8 mouse cellular contexts compared by ENCODE assay signal in the genomic region with DNA sequence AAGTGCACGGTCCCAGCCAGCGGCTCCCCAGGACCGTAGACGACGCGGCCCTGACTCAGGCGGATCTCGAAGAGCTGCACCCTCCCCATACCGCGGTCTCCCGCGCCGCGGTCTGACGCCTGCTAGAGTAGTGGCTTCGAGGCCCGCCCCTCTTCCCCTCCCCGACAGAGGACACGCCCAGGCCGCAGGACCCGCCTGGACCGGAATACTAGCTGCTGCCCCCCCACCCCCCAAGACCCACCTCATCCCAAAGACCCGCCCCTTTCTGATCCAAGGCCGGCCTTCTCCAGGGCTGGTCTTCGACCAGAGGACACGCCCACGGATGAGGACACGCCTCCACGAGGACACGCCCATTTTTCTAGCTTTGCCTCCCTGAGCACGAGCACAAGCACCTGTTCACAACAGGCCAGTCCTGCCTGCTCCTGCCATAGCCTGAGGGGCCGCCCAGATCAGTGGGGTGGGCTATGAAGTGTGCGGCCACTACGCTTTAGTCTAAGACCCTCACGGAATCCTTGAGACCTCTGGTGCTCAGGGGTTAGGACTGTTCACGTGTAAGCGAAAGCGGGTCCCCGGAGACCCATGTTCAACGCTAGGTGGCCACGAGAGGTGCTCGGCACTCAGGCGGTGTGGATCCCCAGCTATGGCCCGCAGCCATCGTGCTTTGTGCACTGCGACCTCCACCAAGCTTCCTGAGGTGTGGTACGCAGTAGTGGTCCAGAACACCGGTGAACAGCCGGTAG. TPM values are rescaled to one million over a fixed set of nuclear protein-coding genes. Genes with fewer than 3 reads are reported as not detected.
DNase-seq lines count a peak whose midpoint lies in the region; ATAC-seq lines count a peak whose summit lies in the region.

A gene (minus strand): TSS at position 196 of the 740 bp plus-strand sequence.

- H3K27me3 ChIP-seq in heart, embryonic 13.5 days (replicated peaks): peaks cover 21% of the 10 kb centered on the region
- H3K27me3 ChIP-seq in liver, embryonic 12.5 days (replicated peaks): peaks cover 25% of the 10 kb centered on the region; the same call in 1 of the 2 replicates
- H3K27me3 ChIP-seq in stomach, embryonic 15.5 days (replicated peaks): no peaks in the 10 kb centered on the region

- whole genome bisulfite sequencing in heart, embryonic 13.5 days: under 1% methylated on average over 49 of the region's 49 CpGs
- under 1% methylated on average over 48 of the region's 49 CpGs for WGBS in liver, embryonic 12.5 days (ENCODE audit: insufficient replicate concordance)
- under 1% methylated on average over 49 of the region's 49 CpGs for WGBS in stomach, embryonic 15.5 days

- no peaks in the 10 kb centered on the region for H3K9me3 ChIP-seq in heart, embryonic 13.5 days
- no peaks in the 10 kb centered on the region for H3K9me3 ChIP-seq in liver, embryonic 12.5 days (replicated peaks)
- no peaks in the 10 kb centered on the region for H3K9me3 ChIP-seq in stomach, embryonic 15.5 days

- peak within 1 kb of the TSS; percentile 86 for H3K4me3 ChIP-seq in brown adipose tissue, adult 24 weeks (ENCODE audit: insufficient read depth, low read depth, low read length)
- H3K4me3 ChIP-seq in heart, embryonic 13.5 days: peak within 1 kb of the TSS; percentile 80
- H3K4me3 ChIP-seq in liver, embryonic 12.5 days: peak within 1 kb of the TSS; percentile 77
- H3K4me3 ChIP-seq in stomach, embryonic 15.5 days (replicated peaks): peak within 1 kb of the TSS; percentile 57

- peak within 1 kb of the TSS; percentile 35; the same call in 1 of the 2 replicates for H3K27ac ChIP-seq in brown adipose tissue, adult 24 weeks (replicated peaks; ENCODE audit: low read depth, low read length)
- H3K27ac ChIP-seq in heart, embryonic 13.5 days (replicated peaks): peak within 1 kb of the TSS; percentile 34
- H3K27ac ChIP-seq in liver, embryonic 12.5 days: peak within 1 kb of the TSS; percentile 91
- peak within 1 kb of the TSS; percentile 87 for H3K27ac ChIP-seq in stomach, embryonic 15.5 days

- peak within 1 kb of the TSS; percentile 97 for H3K4me2 ChIP-seq in heart, embryonic 13.5 days
- H3K4me2 ChIP-seq in liver, embryonic 12.5 days: peak within 1 kb of the TSS; percentile 99
- peak within 1 kb of the TSS; percentile 86 for H3K4me2 ChIP-seq in stomach, embryonic 15.5 days

- DNase-seq in CD4-positive, CD25-positive, alpha-beta regulatory T cell, adult 2 months (ENCODE audit: low read depth, low spot score): peak; percentile 99
- peak; percentile 87 for DNase-seq in fat pad, adult 2 months (ENCODE audit: extremely low read depth, low read depth, low spot score)
- DNase-seq in kidney, postnatal 10 days: peak; percentile 96
- peak; percentile 94 to 96 for DNase-seq in natural killer cell, adult 2 months (ENCODE audit: low spot score in 2 of 2)

- H3K4me1 ChIP-seq in brown adipose tissue, adult 24 weeks (ENCODE audit: control insufficient read depth, insufficient read depth, insufficient read length, low read length): peaks cover 7% of the 10 kb centered on the region
- H3K4me1 ChIP-seq in heart, embryonic 13.5 days: peaks cover 13% of the 10 kb centered on the region
- peaks cover 24% of the 10 kb centered on the region for H3K4me1 ChIP-seq in liver, embryonic 12.5 days
- peaks cover 10% of the 10 kb centered on the region; the same call in 1 of the 2 replicates for H3K4me1 ChIP-seq in stomach, embryonic 15.5 days

- H3K9ac ChIP-seq in heart, embryonic 13.5 days: peak within 1 kb of the TSS; percentile 84
- H3K9ac ChIP-seq in liver, embryonic 12.5 days: peak within 1 kb of the TSS; percentile 85
- H3K9ac ChIP-seq in stomach, embryonic 15.5 days: peak within 1 kb of the TSS; percentile 39

- ATAC-seq in heart, embryonic 13.5 days (ENCODE audit: extremely low read depth, insufficient number of reproducible peaks, low FRiP score, low TSS enrichment): peak; percentile 92
- ATAC-seq in liver, embryonic 12.5 days: peak; percentile 92
- ATAC-seq in stomach, embryonic 15.5 days (ENCODE audit: insufficient read depth, low FRiP score, low read depth): peak; percentile 95

- H3K36me3 ChIP-seq in heart, embryonic 13.5 days: no peaks in the 10 kb centered on the region
- H3K36me3 ChIP-seq in liver, embryonic 12.5 days: no peaks in the 10 kb centered on the region
- H3K36me3 ChIP-seq in stomach, embryonic 15.5 days: no peaks in the 10 kb centered on the region

RNA-seq across cellular contexts. Expression of the gene that starts here (rescaled TPM):
- 3.1 and 5.2 TPM in 2 replicates for polyA plus RNA-seq in brown adipose tissue, adult 24 weeks (2012; ENCODE audit: insufficient read depth, insufficient read length, missing spikeins)
- polyA plus RNA-seq in heart, embryonic 13.5 days (2015; fragmentation: Nextera tagmentation; extraction: Ambion mirVana): 14.3 and 15.0 TPM in 2 replicates
- 20.2 and 21.8 TPM in 2 replicates for polyA plus RNA-seq in liver, embryonic 12.5 days (2016; fragmentation: Nextera tagmentation; extraction: Ambion mirVana)
- 90.2 and 90.5 TPM in 2 replicates for polyA plus RNA-seq in stomach, embryonic 15.5 days (2015; fragmentation: Nextera tagmentation; extraction: Ambion mirVana)

Comparison
In these comparisons a context has a peak if more than half of its experiments do, and no peak if none do; other contexts are left out.
1. Peak in every context shown above with its lines: DNase-seq, ATAC-seq, H3K4me3 ChIP-seq and H3K27ac ChIP-seq.
2. H3K27ac ChIP-seq: peak in every context shown above with its lines; median percentile 91 in liver, embryonic 12.5 days; 87 in stomach, embryonic 15.5 days; 35 in brown adipose tissue, adult 24 weeks; 34 in heart, embryonic 13.5 days.